Mouse (Mus musculus): ENCODE measurements at regions not wholly inside any gene's neighbourhood (a gene's known extent, or its start where the extent isn't known, plus 50 kb on each side); places are given as distances from the start of the nearest gene placed in this dataset.

- Histone ChIP-seq H3K36me3 (ENCODE audit: control insufficient read depth, insufficient read depth, low read length) (no peaks in the 10 kb centered on the region), H3K4me1 (replicated peaks; ENCODE audit: control insufficient read depth, insufficient read depth, low read length) (no peaks in the 10 kb centered on the region), H3K27ac (ENCODE audit: low read depth) (no peak overlapping the region), H3K9me3 (ENCODE audit: control insufficient read depth, low read length) (no peaks in the 10 kb centered on the region), H3K27me3 (replicated peaks; ENCODE audit: control insufficient read depth, insufficient read depth, low read length) (no peaks in the 10 kb centered on the region), H3K4me3 (ENCODE audit: low read depth, low read length) (no peak overlapping the region), H3K4me2 (ENCODE audit: low read length) (no peak overlapping the region), H3K9ac (ENCODE audit: low read length) (no peak overlapping the region)
- DNase-seq (ENCODE audit: low spot score) (no peak), ATAC-seq (replicated peaks; ENCODE audit: low FRiP score, low TSS enrichment, low read depth) (no peak)
- WGBS: 52% methylated on average over 2 of the region's 2 CpGs
Measured at GRCm38 (mm10) chr5:69707099-69707498, 115.0 kb upstream of the Gnpda2 start.

DNA sequence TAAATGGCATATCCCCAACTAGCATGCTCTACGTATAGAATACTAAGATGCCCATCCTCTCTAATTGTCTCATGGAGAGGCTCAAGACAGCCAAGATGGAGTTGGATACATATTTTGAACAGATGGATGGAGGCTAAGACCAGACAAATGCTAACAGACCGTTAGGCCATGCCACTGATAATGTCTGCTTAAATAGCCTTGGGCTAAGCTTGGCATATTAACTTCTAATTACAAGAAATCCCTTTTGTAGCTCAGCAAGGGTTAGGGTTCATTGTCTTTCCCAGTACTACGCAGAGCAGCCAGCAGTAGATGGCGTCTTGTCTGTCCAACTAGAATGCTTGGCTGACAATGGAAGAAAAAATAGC lies 113.0 kb upstream of the Gnpda2 start:
- 70% methylated on average over 4 of the region's 4 CpGs for WGBS
- H3K4me1 ChIP-seq (replicated peaks; ENCODE audit: control insufficient read depth, insufficient read depth, low read length): no peaks in the 10 kb centered on the region
- H3K9ac ChIP-seq (ENCODE audit: low read length): no peak overlapping the region
- DNase-seq (ENCODE audit: low spot score): no peak
- H3K4me3 ChIP-seq (ENCODE audit: low read depth, low read length): no peak overlapping the region
- no peak overlapping the region for H3K27ac ChIP-seq (ENCODE audit: low read depth)
- no peaks in the 10 kb centered on the region for H3K36me3 ChIP-seq (ENCODE audit: control insufficient read depth, insufficient read depth, low read length)
- ATAC-seq (replicated peaks; ENCODE audit: low FRiP score, low TSS enrichment, low read depth): no peak
- H3K4me2 ChIP-seq (ENCODE audit: low read length): no peak overlapping the region
- no peaks in the 10 kb centered on the region for H3K9me3 ChIP-seq (ENCODE audit: control insufficient read depth, low read length)
- H3K27me3 ChIP-seq (replicated peaks; ENCODE audit: control insufficient read depth, insufficient read depth, low read length): no peaks in the 10 kb centered on the region

GRCm38 (mm10) chr5:69704261-69705167 lies 112.4 kb upstream of the Gnpda2 start:
- H3K4me3 ChIP-seq (ENCODE audit: low read depth, low read length): no peak overlapping the region
- no peak overlapping the region for H3K27ac ChIP-seq (ENCODE audit: low read depth)
- H3K4me2 ChIP-seq (ENCODE audit: low read length): no peak overlapping the region
- H3K4me1 ChIP-seq (replicated peaks; ENCODE audit: control insufficient read depth, insufficient read depth, low read length): no peaks in the 10 kb centered on the region
- H3K9ac ChIP-seq (ENCODE audit: low read length): no peak overlapping the region
- 77% methylated on average over 2 of the region's 2 CpGs for WGBS
- no peaks in the 10 kb centered on the region for H3K36me3 ChIP-seq (ENCODE audit: control insufficient read depth, insufficient read depth, low read length)
- DNase-seq (ENCODE audit: low spot score): no peak
- ATAC-seq (replicated peaks; ENCODE audit: low FRiP score, low TSS enrichment, low read depth): no peak
- H3K27me3 ChIP-seq (replicated peaks; ENCODE audit: control insufficient read depth, insufficient read depth, low read length): no peaks in the 10 kb centered on the region
- H3K9me3 ChIP-seq (ENCODE audit: control insufficient read depth, low read length): no peaks in the 10 kb centered on the region

- Histone ChIP-seq H3K4me2 (ENCODE audit: low read length) (no peak overlapping the region), H3K9me3 (ENCODE audit: control insufficient read depth, low read length) (no peaks in the 10 kb centered on the region), H3K4me1 (replicated peaks; ENCODE audit: control insufficient read depth, insufficient read depth, low read length) (no peaks in the 10 kb centered on the region), H3K27me3 (replicated peaks; ENCODE audit: control insufficient read depth, insufficient read depth, low read length) (no peaks in the 10 kb centered on the region), H3K36me3 (ENCODE audit: control insufficient read depth, insufficient read depth, low read length) (no peaks in the 10 kb centered on the region), H3K4me3 (ENCODE audit: low read depth, low read length) (no peak overlapping the region), H3K9ac (ENCODE audit: low read length) (no peak overlapping the region), H3K27ac (ENCODE audit: low read depth) (no peak overlapping the region)
- WGBS: 53% methylated on average over 3 of the region's 3 CpGs
- DNase-seq (ENCODE audit: low spot score): no peak
- peak; percentile 66; the same call in 1 of the 2 replicates for ATAC-seq (replicated peaks; ENCODE audit: low FRiP score, low TSS enrichment, low read depth)
Measured at GRCm38 (mm10) chr5:69678770-69679169, 86.6 kb upstream of the Gnpda2 start.

- ATAC-seq (replicated peaks; ENCODE audit: low FRiP score, low TSS enrichment, low read depth) (no peak), DNase-seq (ENCODE audit: low spot score) (no peak)
- Histone ChIP-seq H3K4me3 (ENCODE audit: low read depth, low read length) (no peak overlapping the region), H3K4me2 (ENCODE audit: low read length) (no peak overlapping the region), H3K27ac (ENCODE audit: low read depth) (no peak overlapping the region), H3K27me3 (replicated peaks; ENCODE audit: control insufficient read depth, insufficient read depth, low read length) (no peaks in the 10 kb centered on the region), H3K36me3 (ENCODE audit: control insufficient read depth, insufficient read depth, low read length) (no peaks in the 10 kb centered on the region), H3K9me3 (ENCODE audit: control insufficient read depth, low read length) (no peaks in the 10 kb centered on the region), H3K4me1 (replicated peaks; ENCODE audit: control insufficient read depth, insufficient read depth, low read length) (no peaks in the 10 kb centered on the region), H3K9ac (ENCODE audit: low read length) (no peak overlapping the region)
- 56% methylated on average over 3 of the region's 3 CpGs for WGBS
Measured at GRCm38 (mm10) chr5:69678268-69678667, 86.1 kb upstream of the Gnpda2 start.

DNA sequence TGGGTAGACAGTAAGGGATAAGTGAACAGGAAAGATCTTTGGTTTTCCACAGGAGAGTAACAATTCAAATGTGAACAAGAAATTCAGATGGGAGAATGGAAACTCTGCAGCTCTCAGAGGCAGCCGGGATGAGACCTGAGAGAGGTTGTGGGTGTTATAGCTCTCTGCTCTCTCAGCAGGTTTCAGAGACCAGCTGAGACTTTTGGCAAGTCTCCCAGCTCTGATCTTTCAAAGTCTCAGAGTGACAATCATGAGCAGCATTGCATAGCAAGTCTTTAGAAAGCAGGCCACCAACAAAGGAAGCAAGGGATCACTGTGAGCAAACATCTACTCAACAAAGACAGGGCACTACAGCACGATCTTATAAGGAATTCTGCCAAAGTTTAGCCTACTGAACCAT lies 73.4 kb upstream of the Gnpda2 start:
- H3K4me3 ChIP-seq (ENCODE audit: low read depth, low read length): no peak overlapping the region
- ATAC-seq (replicated peaks; ENCODE audit: low FRiP score, low TSS enrichment, low read depth): no peak
- no peak overlapping the region for H3K9ac ChIP-seq (ENCODE audit: low read length)
- no peak for DNase-seq (ENCODE audit: low spot score)
- H3K27me3 ChIP-seq (replicated peaks; ENCODE audit: control insufficient read depth, insufficient read depth, low read length): no peaks in the 10 kb centered on the region
- 62% methylated on average over 2 of the region's 2 CpGs for WGBS
- no peaks in the 10 kb centered on the region for H3K36me3 ChIP-seq (ENCODE audit: control insufficient read depth, insufficient read depth, low read length)
- no peak overlapping the region for H3K4me2 ChIP-seq (ENCODE audit: low read length)
- H3K4me1 ChIP-seq (replicated peaks; ENCODE audit: control insufficient read depth, insufficient read depth, low read length): no peaks in the 10 kb centered on the region
- no peaks in the 10 kb centered on the region for H3K9me3 ChIP-seq (ENCODE audit: control insufficient read depth, low read length)
- H3K27ac ChIP-seq (ENCODE audit: low read depth): no peak overlapping the region

- H3K4me3 ChIP-seq (ENCODE audit: low read depth, low read length): no peak overlapping the region
- no peaks in the 10 kb centered on the region for H3K9me3 ChIP-seq (ENCODE audit: control insufficient read depth, low read length)
- no peaks in the 10 kb centered on the region for H3K4me1 ChIP-seq (replicated peaks; ENCODE audit: control insufficient read depth, insufficient read depth, low read length)
- no peak overlapping the region for H3K4me2 ChIP-seq (ENCODE audit: low read length)
- no peaks in the 10 kb centered on the region for H3K36me3 ChIP-seq (ENCODE audit: control insufficient read depth, insufficient read depth, low read length)
- no peaks in the 10 kb centered on the region for H3K27me3 ChIP-seq (replicated peaks; ENCODE audit: control insufficient read depth, insufficient read depth, low read length)
- ATAC-seq (replicated peaks; ENCODE audit: low FRiP score, low TSS enrichment, low read depth): no peak
- DNase-seq (ENCODE audit: low spot score): no peak
- no peak overlapping the region for H3K27ac ChIP-seq (ENCODE audit: low read depth)
- H3K9ac ChIP-seq (ENCODE audit: low read length): no peak overlapping the region
- WGBS: 79% methylated on average over 3 of the region's 3 CpGs
Measured at GRCm38 (mm10) chr5:69663961-69664360, 71.8 kb upstream of the Gnpda2 start.
